Mouse (Mus musculus) yolk sac, embryonic 10.5 days (tissue): ENCODE results near the gene Gm21679.
"Not testable (repeated sequence)": the region's sequence is repeated elsewhere in the genome, so short reads cannot be mapped to it uniquely, and the experiment has no call there.

Source experiments
- DNase-seq: peaks from one replicate; pipeline ENCODE4 v3.0.0-alpha.2; 2017; ENCODE audit warnings: low spot score

Gene Gm21679

DNA sequence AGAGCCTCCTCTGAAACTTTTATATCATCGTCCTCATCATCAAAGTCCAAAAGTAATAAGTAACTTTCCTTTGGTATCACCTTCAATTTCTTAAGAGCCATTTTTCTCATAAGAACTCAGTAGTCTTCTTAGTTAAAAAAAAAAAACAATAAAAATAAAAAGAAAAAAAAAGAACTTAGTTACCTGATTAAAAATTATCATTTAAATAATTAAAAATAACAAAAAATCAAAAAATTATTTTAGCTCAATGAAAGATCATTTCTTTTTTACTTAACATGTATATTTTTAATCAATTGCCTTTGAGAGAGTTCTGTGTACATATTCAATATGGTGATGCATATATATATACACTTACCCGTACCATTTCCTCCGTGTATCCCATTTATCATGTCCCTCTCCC, at the start of gene Gm21679:
TSS of gene Gm21679 (minus strand) at position 101 of the 400 bp plus-strand sequence.
- not testable (repeated sequence) for DNase-seq
